Mouse (Mus musculus): ENCODE results near the gene Traf3.

DNA sequence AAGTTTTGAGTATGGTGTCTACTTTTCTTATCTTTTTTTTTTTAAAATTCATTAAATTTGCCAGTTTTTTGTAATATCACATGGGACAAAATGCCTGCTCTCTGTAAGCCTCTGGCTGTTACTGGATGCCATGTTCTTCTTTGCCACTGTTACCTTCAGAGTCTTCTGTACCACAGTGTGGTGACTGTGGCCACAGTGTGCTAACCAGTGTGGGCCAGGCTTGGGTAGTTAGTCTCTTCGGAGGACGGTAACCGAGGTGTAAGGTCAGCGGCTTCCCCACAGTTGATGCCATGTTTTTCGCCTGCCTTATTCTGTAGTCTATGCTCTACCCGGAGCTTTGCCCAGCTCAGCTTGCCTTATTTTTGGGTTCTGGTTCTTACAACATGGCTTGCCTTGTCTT, 16.2 kb downstream of the Traf3 start:
- no peak for TF ChIP-seq TAL1 (IDR thresholded peaks at IDR 0.05; ENCODE audit: low read length)
- TF ChIP-seq GATA1 (IDR thresholded peaks at IDR 0.05; ENCODE audit: low read length) = no peak

Measured in erythroblast, embryonic 14.5 days (primary cell).